Mouse (Mus musculus) neutrophil, adult 65 days (primary cell): ENCODE measurements around the gene Orc2. TPM values are rescaled to one million over a fixed set of nuclear protein-coding genes. Genes with fewer than 3 reads are reported as not detected.

Source experiments
- total RNA-seq: library from RNA; stranded (reverse); gene quantifications from 2 replicates; pipeline ENCODE4 v1.2.4, GENCODE M21; 2023

Orc2 gene
- total RNA-seq: 7.8 TPM in 2 replicates

DNA sequence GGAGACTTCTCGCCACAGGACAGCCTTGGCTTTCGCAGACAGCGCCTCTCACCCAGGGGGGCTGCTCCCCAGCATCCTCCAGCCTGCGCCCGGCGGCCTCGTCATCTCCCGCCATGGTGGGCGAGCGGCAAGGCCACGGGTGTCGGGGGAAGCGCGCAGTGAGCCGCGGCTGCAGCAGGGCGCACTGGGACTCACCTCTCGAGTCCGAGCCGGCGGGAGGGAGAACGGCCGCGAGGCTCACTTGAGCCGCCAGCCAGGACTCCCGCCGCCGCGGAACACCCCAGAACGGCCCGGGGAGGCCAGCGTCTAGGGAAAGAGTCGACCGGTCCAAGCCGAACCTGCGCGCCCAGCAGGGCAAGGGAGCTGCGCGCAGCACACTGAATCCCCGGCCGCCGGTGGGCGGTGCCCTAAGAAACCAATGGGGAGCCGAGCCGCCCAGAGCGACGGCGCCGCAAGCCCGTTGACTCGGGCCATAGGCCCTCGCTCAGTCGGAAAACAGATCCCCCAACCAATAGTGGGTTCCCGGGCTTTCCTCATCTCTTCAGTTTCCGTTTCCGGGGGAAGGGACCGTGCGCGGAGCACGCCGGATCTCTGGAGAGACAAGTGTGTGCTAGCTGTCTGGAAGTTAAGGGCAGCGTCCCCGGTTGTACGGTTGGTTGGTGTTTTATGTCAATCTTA, at the start of gene Orc2:
TSS of gene Orc2 (minus strand) at position 533 of the 678 bp plus-strand sequence.

DNA sequence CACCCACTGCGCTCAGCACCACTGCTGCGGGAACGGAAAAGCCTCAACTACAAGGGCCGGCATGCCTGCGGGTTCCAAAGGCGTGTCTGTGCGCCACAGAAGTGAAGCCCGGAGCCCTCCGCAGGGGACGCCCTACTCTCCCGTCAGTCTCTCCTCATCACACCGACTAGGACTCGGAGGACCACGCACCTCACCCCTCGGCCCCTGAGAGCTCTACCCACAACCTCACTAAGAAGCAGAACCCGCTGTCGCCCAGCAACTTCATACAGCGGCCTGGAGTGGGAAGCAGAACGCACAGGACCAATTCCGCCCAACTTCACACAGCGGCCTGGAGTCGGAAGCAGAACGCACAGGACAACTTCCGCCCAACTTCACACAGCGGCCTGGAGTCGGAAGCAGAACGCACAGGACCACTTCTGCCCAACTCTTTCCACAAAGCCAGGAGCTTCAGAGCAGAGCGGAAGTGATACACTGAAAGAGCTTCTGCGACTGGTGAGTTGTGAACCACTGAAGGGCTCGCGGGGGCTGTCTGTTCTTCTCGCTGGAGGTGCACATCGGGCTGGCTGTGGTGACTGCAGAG, 59.7 kb downstream of the Orc2 start, which contains the start of the genes Nif3l1 and Ppil3:
TSS of gene Nif3l1 (plus strand) at position 9 of the 580 bp plus-strand sequence.
TSS of gene Ppil3 (minus strand) at position 344 of the 580 bp plus-strand sequence.

DNA sequence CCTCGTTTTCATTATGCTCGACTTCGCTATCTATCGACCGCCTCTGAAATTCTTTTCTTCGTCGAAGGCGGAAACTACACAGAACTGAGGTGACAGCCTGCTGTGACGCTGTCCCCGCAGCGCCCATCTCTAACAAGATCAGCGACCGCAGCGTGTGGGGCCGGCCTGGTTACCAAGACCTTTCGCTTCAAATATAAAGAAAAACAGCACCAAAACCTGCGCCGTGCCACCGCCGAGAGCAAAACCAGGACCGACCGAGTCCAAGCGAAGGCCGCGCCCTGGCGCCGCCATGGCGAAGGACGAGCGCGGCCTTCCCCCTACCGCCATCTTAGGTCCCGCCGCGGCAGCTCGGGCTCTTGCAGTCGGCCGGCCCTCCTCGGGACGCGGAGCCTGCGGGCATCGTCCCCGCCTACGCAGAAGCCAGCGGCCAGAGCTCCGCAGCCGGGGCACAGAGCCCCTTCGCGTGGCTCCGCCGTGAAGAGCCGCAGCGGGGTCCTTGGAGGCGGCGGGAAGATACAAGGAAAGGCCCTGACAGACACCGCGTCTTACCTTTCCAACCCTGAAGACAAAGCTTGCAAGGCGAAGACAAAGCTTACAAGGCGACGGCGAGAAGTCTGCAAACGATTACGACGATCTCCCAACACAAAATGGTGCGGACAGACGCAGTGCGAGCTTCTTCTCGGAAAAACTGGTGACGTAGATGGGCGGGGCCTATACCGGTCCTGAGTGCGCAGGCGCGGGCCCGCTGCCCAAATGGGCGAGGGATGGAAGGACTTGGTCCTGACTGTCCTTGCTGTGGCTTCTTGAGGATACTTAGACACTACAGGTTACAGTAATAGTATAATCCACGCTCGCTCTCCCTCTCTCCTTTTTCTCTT, 81.3 kb downstream of the Orc2 start, which contains the start of gene Clk1:
TSS of gene Clk1 (minus strand) at position 696 of the 878 bp plus-strand sequence.

Other genes with a start within 250 kb of the Orc2 start
- 0.07 TPM in 1 of 2 replicates, not detected in the other for gene Aox2, start 226.8 kb downstream of the Orc2 start, total RNA-seq
- 104 and 119 TPM in 2 replicates for gene Bzw1, start 112.2 kb downstream of the Orc2 start, total RNA-seq
- gene Clk1, start 81.0 kb downstream of the Orc2 start, total RNA-seq: 1,414 and 1,649 TPM in 2 replicates
- 34.5 and 34.9 TPM in 2 replicates for gene Nif3l1, start 60.0 kb downstream of the Orc2 start, total RNA-seq
- gene Ppil3, start 59.6 kb downstream of the Orc2 start, total RNA-seq: 10.4 and 12.0 TPM in 2 replicates
- 10.9 and 12.8 TPM in 2 replicates for gene Fam126b, start 81.2 kb upstream of the Orc2 start, total RNA-seq
- 36.0 and 41.8 TPM in 2 replicates for gene Ndufb3, start 81.3 kb upstream of the Orc2 start, total RNA-seq
- gene Als2cr12, start 190.9 kb upstream of the Orc2 start, total RNA-seq: not detected in 2 replicates
- 180 and 205 TPM in 2 replicates for gene Cflar, start 206.4 kb upstream of the Orc2 start, total RNA-seq